Mouse (Mus musculus) MEL (cell line): ENCODE results near the gene Med8.

Experiments
- CTCF ChIP-seq, 3 experiments: IDR thresholded peaks in 2 of 3; conservative IDR thresholded peaks in 1 of 3; 2 replicates each; pipeline ENCODE4 v1.5.1; 2011 to 2012; ENCODE audit warnings: low read length in 3 of 3, low read depth in 2 of 3, mild to moderate bottlenecking in 2 of 3, improper control_type of control experiment in 1 of 3, inconsistent platforms in 1 of 3, mixed read lengths in 1 of 3, moderate library complexity in 1 of 3; ENCODE audit not compliant: control insufficient read depth in 1 of 3, insufficient read depth in 1 of 3, poor library complexity in 1 of 3, severe bottlenecking in 1 of 3
- MAX ChIP-seq: IDR thresholded peaks from 2 replicates; pipeline ENCODE4 v1.6.1; 2011; ENCODE audit warnings: low read length, improper control_type of control experiment
- MEF2A ChIP-seq: IDR thresholded peaks from 2 replicates; pipeline ENCODE4 v1.6.1; 2014; ENCODE audit warnings: low read depth, mild to moderate bottlenecking, inconsistent platforms, low read length, improper control_type of control experiment; ENCODE audit not compliant: poor library complexity, insufficient replicate concordance, severe bottlenecking; ENCODE audit errors: extremely low read depth

GRCm38 (mm10) chr4:118445088-118445487 lies 36.0 kb downstream of the Med8 start:
- TF ChIP-seq MEF2A (no peak), CTCF (IDR thresholded peaks at IDR 0.05 in 2 of 3, conservative IDR thresholded peaks at IDR 0.05 in 1 of 3; ENCODE audit: control insufficient read depth in 1 of 3, insufficient read depth in 1 of 3, low read depth in 2 of 3, low read length in 3 of 3, poor library complexity in 1 of 3, severe bottlenecking in 1 of 3) (no peak), MAX (no peak)
